Comparison of ENCODE assay signal across 12 mouse cellular contexts in the genomic region with DNA sequence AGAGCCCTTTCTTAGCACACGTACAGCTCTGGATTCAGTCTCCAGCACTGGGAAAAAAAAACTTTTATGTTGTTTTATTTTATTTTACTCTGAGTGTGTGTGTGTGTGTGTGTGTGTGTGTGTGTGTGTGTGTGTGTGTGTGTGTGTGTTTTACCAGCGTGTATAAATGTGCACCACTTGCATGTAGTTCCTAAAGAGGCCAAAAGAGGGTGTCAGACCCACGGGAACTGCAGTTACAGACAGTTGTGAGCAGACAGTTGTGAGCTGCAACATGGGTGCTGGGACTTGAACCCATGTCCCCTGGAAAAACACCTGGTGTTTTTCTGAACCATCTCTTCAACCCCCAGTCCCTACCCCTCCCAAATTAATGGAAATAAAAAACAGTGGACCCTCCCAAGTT.
"Had no signal": no experiment of that assay in that cellular context is flagged by ENCODE, and none has a peak within 500 bp of the region (broad histone marks: within the 10 kb centered on the region; RNA-seq: fewer than 3 reads in every experiment).

No protein-coding gene starts in this region.

- H3K27ac ChIP-seq: left cerebral cortex, adult 2 months; liver, embryonic 13.5 days; stomach, postnatal 0 days had no signal

- H3K4me3 ChIP-seq: left cerebral cortex, adult 2 months; liver, embryonic 13.5 days had no signal

- H3K4me2 ChIP-seq: liver, embryonic 13.5 days; midbrain, embryonic 11.5 days had no signal

- H3K27me3 ChIP-seq: liver, embryonic 13.5 days had no signal

- H3K4me1 ChIP-seq: liver, embryonic 13.5 days had no signal

- DNase-seq: layer of hippocampus, postnatal 36 days; liver, embryonic 13.5 days; lung, adult 2 months; lung, postnatal 14 days; lung, postnatal 4 days; midbrain, embryonic 14.5 days; thymus, adult 2 months; thymus, postnatal 14 days; thymus, postnatal 4 days had no signal

- H3K9ac ChIP-seq: liver, embryonic 13.5 days had no signal

- H3K36me3 ChIP-seq: liver, embryonic 13.5 days had no signal

- H3K9me3 ChIP-seq: liver, embryonic 13.5 days had no signal
